Mouse (Mus musculus): Measurements from ENCODE around the gene Zscan20. TPM values are rescaled to one million over a fixed set of nuclear protein-coding genes. Genes with fewer than 3 reads are reported as not detected.
A peak's percentile ranks its signal among the peaks of the same experiment; 100 is the strongest.
"Not testable (repeated sequence)": the region's sequence is repeated elsewhere in the genome, so short reads cannot be mapped to it uniquely, and the experiment has no call there.

Gene Zscan20
- polyA plus RNA-seq, 1 experiment from 2014 or later = 0.91 TPM

DNA sequence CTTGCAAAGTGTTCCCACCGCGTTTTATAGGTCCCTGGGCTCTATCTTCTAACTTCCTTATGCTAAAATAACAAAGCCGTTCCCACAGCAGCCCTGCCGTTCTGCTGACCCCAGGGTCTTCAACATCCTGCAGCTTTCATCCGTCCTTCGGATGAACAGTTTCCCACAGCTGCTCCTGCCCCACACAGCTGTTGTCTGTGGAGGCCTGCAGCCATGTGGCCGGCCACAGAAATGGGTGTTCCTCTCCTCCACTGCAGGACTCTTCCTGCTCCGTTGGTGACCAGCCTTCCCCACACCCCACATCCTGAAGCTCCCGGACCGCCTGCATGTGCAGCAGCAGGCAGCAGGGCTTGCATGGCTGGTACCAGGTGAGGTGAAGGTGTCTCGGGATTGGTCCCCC lies 27.4 kb upstream of the Zscan20 start:
- H3K4me3 ChIP-seq (replicated peaks) = no peak overlapping the region
- no peak overlapping the region for H3K9ac ChIP-seq
- no peaks in the 10 kb centered on the region for H3K9me3 ChIP-seq (replicated peaks)
- no peaks in the 10 kb centered on the region for H3K36me3 ChIP-seq
- 0 out of 2 replicates have a peak, but pooled peaks cover 7% of the 10 kb centered on the region for H3K27me3 ChIP-seq
- peaks cover 17% of the 10 kb centered on the region for H3K4me1 ChIP-seq (replicated peaks)
- DNase-seq = no peak
- ATAC-seq (ENCODE audit: low read depth) = no peak
- no peak overlapping the region for H3K27ac ChIP-seq
- 12% methylated on average over 11 of the region's 11 CpGs for WGBS (ENCODE audit: insufficient replicate concordance)
- no peak overlapping the region for H3K4me2 ChIP-seq

DNA sequence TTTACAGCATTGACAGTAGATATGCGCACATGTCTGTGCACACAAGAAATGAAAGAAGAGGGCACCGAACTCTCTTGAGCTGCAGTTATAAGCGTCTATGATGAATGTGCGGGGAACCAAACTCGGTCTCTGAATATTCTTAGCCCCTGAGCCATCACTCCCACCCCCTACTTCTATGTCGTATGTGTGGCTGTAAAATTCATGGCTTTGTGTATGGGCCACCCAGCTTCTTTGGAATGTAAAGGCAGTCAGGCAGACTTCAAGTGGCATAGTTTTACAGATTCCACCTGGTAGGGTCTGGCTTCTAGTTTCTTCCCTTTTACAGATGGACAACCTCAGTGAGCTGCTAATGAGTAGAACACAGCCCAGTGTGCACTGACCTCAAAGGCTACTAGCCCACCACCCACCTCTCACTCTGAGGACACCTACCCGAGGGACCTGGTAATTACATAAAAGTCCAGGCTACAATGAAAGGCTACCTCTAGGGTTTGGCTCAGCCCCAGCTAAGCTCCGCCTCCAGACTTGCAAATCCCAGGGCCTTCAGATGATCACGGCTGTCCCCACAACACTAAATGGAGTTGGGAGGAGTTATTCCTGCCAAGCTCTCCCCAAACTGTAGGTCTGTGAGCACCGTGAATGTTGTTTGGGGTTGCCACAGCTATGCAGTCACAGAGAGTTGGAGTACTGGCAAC lies 26.1 kb upstream of the Zscan20 start:
- Histone ChIP-seq H3K36me3 (no peaks in the 10 kb centered on the region), H3K4me1 (replicated peaks) (peaks cover 13% of the 10 kb centered on the region), H3K4me2 (no peak overlapping the region), H3K4me3 (replicated peaks) (no peak overlapping the region), H3K9me3 (replicated peaks) (no peaks in the 10 kb centered on the region), H3K9ac (no peak overlapping the region), H3K27me3 (0 out of 2 replicates have a peak, but pooled peaks cover 7% of the 10 kb centered on the region), H3K27ac (no peak overlapping the region)
- ATAC-seq (ENCODE audit: low read depth) = no peak
- DNase-seq = no peak
- WGBS (ENCODE audit: insufficient replicate concordance) = 60% methylated on average over 10 of the region's 10 CpGs

DNA sequence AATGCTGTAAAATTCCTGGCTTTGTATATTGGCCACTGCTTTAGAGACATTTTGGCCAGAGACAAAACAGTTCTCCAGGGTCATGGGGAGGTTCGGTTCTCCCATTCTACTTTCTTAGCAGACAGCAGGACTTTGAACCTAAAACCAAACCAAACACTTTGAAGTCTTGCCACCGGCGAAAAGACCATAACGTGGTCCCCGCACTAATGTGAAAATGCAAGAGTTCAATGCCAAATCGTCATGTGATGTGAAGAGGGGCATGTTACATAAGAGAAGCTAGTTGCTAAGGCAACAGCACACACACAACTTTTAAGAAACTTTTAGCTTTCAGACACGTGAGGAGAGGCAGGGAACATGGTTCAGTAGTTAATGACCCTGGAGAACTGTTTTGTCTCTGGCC lies 25.6 kb upstream of the Zscan20 start:
- H3K9ac ChIP-seq = no peak overlapping the region
- DNase-seq (no peak), ATAC-seq (ENCODE audit: low read depth) (no peak)
- 0 out of 2 replicates have a peak, but pooled peaks cover 7% of the 10 kb centered on the region for H3K27me3 ChIP-seq
- no peaks in the 10 kb centered on the region for H3K36me3 ChIP-seq
- no peak overlapping the region for H3K4me3 ChIP-seq (replicated peaks)
- WGBS (ENCODE audit: insufficient replicate concordance) = 66% methylated on average over 7 of the region's 7 CpGs
- no peak overlapping the region for H3K4me2 ChIP-seq
- no peak overlapping the region for H3K27ac ChIP-seq
- peaks cover 13% of the 10 kb centered on the region for H3K4me1 ChIP-seq (replicated peaks)
- H3K9me3 ChIP-seq (replicated peaks) = no peaks in the 10 kb centered on the region

DNA sequence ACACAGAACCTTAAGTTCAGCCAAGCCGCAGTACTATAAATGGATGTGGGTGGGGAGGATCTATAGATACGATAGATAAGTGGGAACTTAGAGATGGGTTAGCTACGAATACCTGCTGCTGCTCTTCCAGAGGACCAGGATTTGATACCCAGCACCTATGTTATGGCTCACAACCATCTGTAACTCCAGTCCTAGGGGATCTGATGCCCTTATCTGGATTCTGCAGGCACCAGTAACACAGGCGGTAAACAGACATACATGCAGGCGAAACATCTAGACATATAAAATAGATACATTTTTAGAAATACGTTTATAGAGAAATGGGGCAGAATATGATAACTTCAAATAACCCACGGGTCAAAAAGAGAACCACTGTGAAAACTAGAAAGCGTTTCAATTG lies 11.2 kb upstream of the Zscan20 start:
- Histone ChIP-seq H3K9ac (no peak overlapping the region), H3K36me3 (no peaks in the 10 kb centered on the region), H3K4me1 (replicated peaks) (peaks cover 33% of the 10 kb centered on the region), H3K4me3 (replicated peaks) (no peak overlapping the region), H3K27me3 (peaks cover 41% of the 10 kb centered on the region), H3K4me2 (no peak overlapping the region), H3K27ac (no peak overlapping the region), H3K9me3 (replicated peaks) (no peaks in the 10 kb centered on the region)
- ATAC-seq (ENCODE audit: low read depth) = peak; percentile 56
- WGBS (ENCODE audit: insufficient replicate concordance) = 40% methylated on average over 8 of the region's 8 CpGs
- DNase-seq = no peak

DNA sequence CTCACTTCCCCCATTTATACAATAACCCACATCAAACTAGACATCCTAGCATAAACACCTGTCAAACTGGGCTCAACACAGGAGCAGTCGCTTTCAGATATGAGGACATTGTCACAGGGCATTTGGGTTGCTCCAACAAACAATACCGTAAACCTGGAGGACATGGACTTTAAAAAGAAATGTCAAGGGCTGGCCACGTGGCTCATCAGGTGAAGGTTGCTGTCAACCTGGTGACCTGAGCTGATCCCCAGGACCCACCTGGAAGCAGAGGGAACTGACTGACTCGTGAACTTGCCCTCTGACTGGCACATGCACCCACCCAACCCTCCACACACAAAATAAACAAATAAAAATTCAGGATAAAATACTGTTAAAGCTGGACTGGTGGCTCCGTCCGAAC lies 10.7 kb upstream of the Zscan20 start:
- no peak for ATAC-seq (ENCODE audit: low read depth)
- H3K4me2 ChIP-seq = no peak overlapping the region
- no peak for DNase-seq

DNA sequence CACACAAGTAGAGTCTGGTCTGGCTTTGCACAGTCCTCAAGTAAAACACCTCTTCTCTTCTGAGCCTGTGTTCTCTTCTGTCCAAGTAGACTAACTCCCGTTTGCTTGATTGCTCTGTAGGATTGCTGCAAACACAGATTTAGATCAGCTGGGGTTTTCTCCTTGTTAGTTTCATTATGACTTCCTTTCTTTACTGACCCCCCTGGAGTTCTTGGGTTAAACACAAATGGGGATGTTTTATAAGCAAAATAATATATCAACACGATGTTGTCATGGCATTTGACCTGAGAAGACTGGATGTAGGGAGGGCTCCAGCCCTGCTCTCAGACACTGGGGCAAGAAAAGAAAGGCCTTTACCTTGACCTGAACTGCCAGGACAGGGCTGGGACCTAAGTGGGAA lies 9.1 kb upstream of the Zscan20 start:
- Histone ChIP-seq H3K4me2 (no peak overlapping the region), H3K36me3 (no peaks in the 10 kb centered on the region), H3K4me3 (replicated peaks) (no peak overlapping the region), H3K9ac (no peak overlapping the region), H3K4me1 (replicated peaks) (peaks cover 34% of the 10 kb centered on the region), H3K27ac (no peak overlapping the region), H3K27me3 (peaks cover 46% of the 10 kb centered on the region), H3K9me3 (replicated peaks) (no peaks in the 10 kb centered on the region)
- WGBS (ENCODE audit: insufficient replicate concordance) = 39% methylated on average over 2 of the region's 2 CpGs
- no peak for ATAC-seq (ENCODE audit: low read depth)
- no peak for DNase-seq

More for the DNA sequence above, 10.7 kb upstream of the Zscan20 start:
- peaks cover 44% of the 10 kb centered on the region for H3K27me3 ChIP-seq
- no peaks in the 10 kb centered on the region for H3K36me3 ChIP-seq
- H3K4me3 ChIP-seq (replicated peaks) = no peak overlapping the region
- H3K27ac ChIP-seq = no peak overlapping the region
- peaks cover 34% of the 10 kb centered on the region for H3K4me1 ChIP-seq (replicated peaks)
- 60% methylated on average over 6 of the region's 6 CpGs for WGBS (ENCODE audit: insufficient replicate concordance)
- H3K9me3 ChIP-seq (replicated peaks) = no peaks in the 10 kb centered on the region
- H3K9ac ChIP-seq = no peak overlapping the region

DNA sequence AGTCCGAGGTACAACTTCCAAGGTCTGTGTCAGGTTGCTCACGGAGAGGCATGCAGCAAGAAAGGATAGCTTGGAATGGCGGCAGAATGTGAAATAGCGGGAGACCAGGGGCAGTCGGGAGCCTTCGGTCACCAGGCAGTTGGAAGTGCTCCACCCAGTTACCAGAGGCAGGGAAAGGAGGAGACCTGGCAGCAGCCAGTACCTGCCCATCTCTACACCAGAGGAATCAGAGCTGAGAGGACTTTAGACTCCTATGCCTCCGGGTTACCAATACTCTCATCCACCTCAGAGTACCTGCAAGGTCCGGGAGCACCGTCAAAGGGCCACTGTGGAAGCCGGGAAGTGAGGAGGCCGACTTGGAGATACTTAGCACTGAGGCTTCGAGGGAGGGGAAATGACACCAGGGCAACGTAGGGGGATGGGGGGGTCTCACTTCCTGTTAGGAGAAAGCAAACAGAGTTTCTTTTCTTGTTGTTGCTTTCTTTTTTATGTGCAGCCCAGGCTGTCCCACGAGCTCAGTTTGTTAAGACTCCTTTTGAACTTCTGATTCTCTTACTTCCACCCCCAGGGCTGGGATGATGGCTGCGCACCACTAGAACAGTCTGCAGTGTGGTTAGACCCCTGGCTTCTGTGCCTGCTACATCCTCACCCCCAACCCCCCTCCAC lies 8.5 kb upstream of the Zscan20 start, which contains the start of gene Tlr12:
Tlr12 (minus strand) TSS at position 374 of the 666 bp plus-strand sequence.
- Histone ChIP-seq H3K36me3 (no peaks in the 10 kb centered on the region), H3K9me3 (replicated peaks) (no peaks in the 10 kb centered on the region), H3K9ac (no peak within 1 kb of the TSS), H3K4me2 (peak within 1 kb of the TSS; percentile 34), H3K4me1 (replicated peaks) (peaks cover 34% of the 10 kb centered on the region), H3K27me3 (peaks cover 46% of the 10 kb centered on the region), H3K4me3 (replicated peaks) (no peak within 1 kb of the TSS), H3K27ac (peak within 1 kb of the TSS; percentile 39)
- no peak for DNase-seq
- WGBS (ENCODE audit: insufficient replicate concordance) = 22% methylated on average over 15 of the region's 15 CpGs
- ATAC-seq (ENCODE audit: low read depth) = no peak

DNA sequence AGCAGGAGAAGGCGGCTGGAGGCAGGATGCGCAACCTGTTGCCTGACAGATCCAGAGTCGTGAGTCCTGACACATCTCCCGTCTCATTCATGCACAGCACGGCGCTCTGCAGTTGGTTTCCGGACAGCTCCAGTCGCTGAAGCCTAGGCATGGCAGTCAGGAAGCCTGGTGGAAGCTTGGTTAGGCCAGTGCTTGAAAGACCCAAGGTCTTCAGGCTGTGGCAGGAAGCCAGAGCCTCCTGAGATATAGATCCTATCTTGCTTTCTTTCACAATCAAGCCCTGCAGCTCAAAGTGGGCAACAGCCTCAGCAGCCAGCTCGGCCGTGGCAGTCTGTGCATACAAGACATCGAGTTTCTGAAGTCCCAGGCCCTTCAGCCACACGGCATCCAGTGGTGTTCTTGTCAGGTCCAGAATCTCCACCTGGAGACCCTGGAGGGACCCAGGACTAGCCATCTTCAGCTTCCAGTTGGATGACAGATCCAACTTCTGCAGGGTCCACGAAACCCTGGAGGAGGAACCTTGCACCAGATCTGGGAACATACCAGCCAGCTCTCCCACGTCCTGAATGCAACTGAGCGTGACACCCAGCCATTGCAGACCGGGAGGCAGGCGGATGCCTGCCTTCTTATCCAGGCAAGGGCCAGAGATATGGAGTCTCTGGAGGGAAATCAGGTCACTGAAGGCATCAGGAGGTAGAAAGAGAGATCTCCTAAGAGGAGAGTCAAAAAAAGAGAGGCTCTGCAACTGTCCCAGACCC lies 7.6 kb upstream of the Zscan20 start:
- ATAC-seq (ENCODE audit: low read depth) = 0 out of 2 replicates have a peak, but pooled peaks have one; percentile 19
- no peak overlapping the region for H3K4me3 ChIP-seq (replicated peaks)
- no peaks in the 10 kb centered on the region for H3K36me3 ChIP-seq
- peaks cover 34% of the 10 kb centered on the region for H3K4me1 ChIP-seq (replicated peaks)
- H3K27ac ChIP-seq = peak overlapping the region; percentile 39
- H3K4me2 ChIP-seq = peak overlapping the region; percentile 34
- no peak for DNase-seq
- no peaks in the 10 kb centered on the region for H3K9me3 ChIP-seq (replicated peaks)
- 17% methylated on average over 17 of the region's 17 CpGs for WGBS (ENCODE audit: insufficient replicate concordance)
- H3K9ac ChIP-seq = no peak overlapping the region
- H3K27me3 ChIP-seq = peaks cover 46% of the 10 kb centered on the region

DNA sequence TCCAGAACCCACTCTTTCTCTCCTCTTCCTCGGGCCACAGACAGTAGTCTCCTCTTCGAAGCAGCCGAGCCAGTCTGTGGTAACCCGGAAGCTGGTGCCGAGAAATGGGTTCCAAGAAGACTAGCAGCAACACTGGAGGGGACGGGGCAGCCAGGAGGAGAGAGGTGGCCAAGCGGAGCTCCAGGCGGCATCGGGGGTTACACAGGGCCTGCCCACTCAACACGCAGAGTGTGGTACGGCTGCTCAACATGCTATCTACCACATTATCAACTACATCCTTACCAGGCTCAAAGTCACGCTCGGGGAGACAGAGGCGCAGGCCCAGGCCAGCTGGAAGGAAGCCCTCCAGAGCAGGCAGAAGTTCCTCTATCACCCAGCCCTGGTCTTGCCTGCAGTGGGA lies 5.9 kb upstream of the Zscan20 start:
- DNase-seq (no peak), ATAC-seq (ENCODE audit: low read depth) (no peak; the same call in 1 of the 2 replicates)
- peak overlapping the region; percentile 34; the same call in 1 of the 2 replicates for H3K4me2 ChIP-seq
- peaks cover 46% of the 10 kb centered on the region for H3K27me3 ChIP-seq
- H3K27ac ChIP-seq = no peak overlapping the region
- peaks cover 36% of the 10 kb centered on the region for H3K4me1 ChIP-seq (replicated peaks)
- WGBS (ENCODE audit: insufficient replicate concordance) = 43% methylated on average over 14 of the region's 14 CpGs
- H3K36me3 ChIP-seq = no peaks in the 10 kb centered on the region
- no peaks in the 10 kb centered on the region for H3K9me3 ChIP-seq (replicated peaks)
- no peak overlapping the region for H3K9ac ChIP-seq
- no peak overlapping the region for H3K4me3 ChIP-seq (replicated peaks)

DNA sequence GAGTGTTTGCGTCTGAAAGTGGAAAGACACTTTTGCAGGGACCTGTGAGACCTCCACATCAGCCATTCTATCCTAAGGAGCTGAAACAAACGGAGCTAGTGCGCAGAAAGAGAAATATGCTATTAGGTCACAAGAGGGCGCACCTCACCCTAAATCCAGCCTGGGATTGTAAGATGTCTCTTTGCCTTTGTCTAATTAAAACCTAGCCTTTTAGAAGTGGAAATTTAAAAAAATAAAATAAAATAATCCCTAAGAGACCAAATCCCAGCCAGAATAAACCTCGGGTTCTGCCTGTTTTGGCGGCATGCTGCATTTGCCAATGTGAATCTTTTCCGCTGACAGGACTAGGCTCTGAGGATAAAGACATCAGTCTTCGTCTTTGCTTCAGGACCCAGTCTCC lies 3.4 kb upstream of the Zscan20 start:
- H3K36me3 ChIP-seq = no peaks in the 10 kb centered on the region
- H3K9ac ChIP-seq = no peak overlapping the region
- no peak overlapping the region for H3K27ac ChIP-seq
- H3K4me3 ChIP-seq (replicated peaks) = no peak overlapping the region
- peaks cover 44% of the 10 kb centered on the region for H3K4me1 ChIP-seq (replicated peaks)
- 21% methylated on average over 8 of the region's 8 CpGs for WGBS (ENCODE audit: insufficient replicate concordance)
- ATAC-seq (ENCODE audit: low read depth) (no peak), DNase-seq (peak; percentile 28)
- no peaks in the 10 kb centered on the region for H3K9me3 ChIP-seq (replicated peaks)
- no peak overlapping the region for H3K4me2 ChIP-seq
- H3K27me3 ChIP-seq = peaks cover 30% of the 10 kb centered on the region

DNA sequence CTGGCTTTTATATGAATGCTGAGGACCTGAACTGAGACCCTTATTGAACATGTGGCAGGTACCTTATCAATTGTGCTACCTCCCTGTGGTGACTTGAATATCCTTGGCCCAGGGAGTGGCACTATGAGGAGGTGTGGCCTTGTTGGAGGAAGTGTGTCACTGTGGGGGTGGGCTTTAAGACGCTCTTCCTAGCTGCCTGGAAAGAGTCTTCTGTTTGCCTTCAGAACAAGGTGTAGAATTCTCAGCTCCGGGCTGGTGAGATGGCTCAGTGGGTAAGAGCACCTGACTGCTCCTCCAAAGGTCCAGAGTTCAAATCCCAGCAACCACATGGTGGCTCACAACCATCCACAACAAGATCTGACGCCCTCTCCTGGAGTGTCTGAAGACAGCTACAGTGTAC lies 1.8 kb upstream of the Zscan20 start:
- not testable (repeated sequence) for ATAC-seq (ENCODE audit: low read depth); H3K4me3 ChIP-seq (replicated peaks); H3K36me3 ChIP-seq; DNase-seq; H3K4me2 ChIP-seq; H3K9ac ChIP-seq; H3K9me3 ChIP-seq (replicated peaks)
- Histone ChIP-seq H3K27me3 (peaks cover 14% of the 10 kb centered on the region), H3K4me1 (replicated peaks) (peaks cover 30% of the 10 kb centered on the region), H3K27ac (peak overlapping the region; percentile 48; the same call in 1 of the 2 replicates)
- WGBS (ENCODE audit: insufficient replicate concordance) = 63% methylated on average over 3 of the region's 3 CpGs
